Mouse (Mus musculus): Measurements from ENCODE around the gene Golph3l. TPM values are rescaled to one million over a fixed set of nuclear protein-coding genes. Genes with fewer than 3 reads are reported as not detected.
A peak's percentile ranks its signal among the peaks of the same experiment; 100 is the strongest.

The Golph3l gene
- polyA plus RNA-seq, 2 experiments, result 23.8 to 32.2 TPM

DNA sequence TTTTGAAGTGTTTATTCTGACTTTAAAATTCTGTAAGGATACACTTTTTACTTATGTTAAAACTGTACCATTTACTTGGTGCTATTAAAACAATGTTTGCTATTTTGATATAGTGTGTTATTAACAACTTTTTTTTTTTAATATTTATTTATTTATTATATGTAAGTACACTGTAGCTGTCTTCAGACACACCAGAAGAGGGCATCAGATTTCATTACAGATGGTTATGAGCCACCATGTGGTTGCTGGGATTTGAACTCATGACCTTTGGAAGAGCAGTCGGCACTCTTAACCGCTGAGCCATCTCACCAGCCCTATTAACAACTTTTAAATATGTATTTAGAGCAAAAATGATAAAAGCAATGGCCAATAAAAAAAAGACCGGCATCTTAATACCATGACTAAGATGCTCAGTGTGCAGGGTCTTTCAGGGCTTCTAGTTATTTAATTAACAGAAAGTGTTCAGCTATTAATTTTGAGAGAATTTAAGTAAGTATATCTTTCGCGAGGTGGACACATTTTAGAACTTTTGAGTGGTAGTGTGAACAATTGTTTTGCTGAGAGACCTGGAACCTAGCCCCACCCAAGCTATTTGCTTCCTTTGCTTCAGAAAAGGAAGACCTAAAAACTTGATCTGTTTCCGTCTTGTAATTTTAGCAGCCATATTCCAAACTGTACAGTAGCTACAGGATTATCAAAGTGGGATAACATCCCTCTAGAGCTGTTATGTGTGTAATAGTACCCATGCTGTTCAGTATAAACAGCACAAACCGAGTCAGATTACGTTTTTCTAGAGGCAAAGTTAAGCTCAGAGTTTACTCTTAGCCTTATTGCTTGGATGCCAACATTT is 755 bp upstream of the Golph3l start:
- peaks cover 10% of the 10 kb centered on the region for H3K36me3 ChIP-seq (ENCODE audit: control insufficient read depth, insufficient read depth, low read length)
- ATAC-seq (ENCODE audit: low FRiP score, low read depth) (no peak; the same call in 1 of the 2 replicates), DNase-seq (ENCODE audit: low spot score) (no peak)
- H3K27ac ChIP-seq (replicated peaks; ENCODE audit: low read depth, low read length), result no peak overlapping the region
- TF ChIP-seq POLR2A (IDR thresholded peaks at IDR 0.05; ENCODE audit: borderline replicate concordance, extremely low read depth, insufficient read depth, insufficient read length), result no peak
- WGBS, result 53% methylated on average over 8 of the region's 8 CpGs
- no peaks in the 10 kb centered on the region for H3K9me3 ChIP-seq (ENCODE audit: control insufficient read depth, low read length)
- H3K27me3 ChIP-seq (ENCODE audit: control insufficient read depth, insufficient read depth, low read length), result no peaks in the 10 kb centered on the region
- H3K9ac ChIP-seq (ENCODE audit: low read depth, low read length, severe bottlenecking), result no peak overlapping the region
- peak overlapping the region; percentile 50 for H3K4me2 ChIP-seq (replicated peaks; ENCODE audit: low read depth, low read length, severe bottlenecking)
- H3K4me3 ChIP-seq (replicated peaks; ENCODE audit: low read length), result peak overlapping the region; percentile 73
- H3K4me1 ChIP-seq (ENCODE audit: control insufficient read depth, insufficient read depth, low read length), result peaks cover 3% of the 10 kb centered on the region; the same call in 1 of the 2 replicates

DNA sequence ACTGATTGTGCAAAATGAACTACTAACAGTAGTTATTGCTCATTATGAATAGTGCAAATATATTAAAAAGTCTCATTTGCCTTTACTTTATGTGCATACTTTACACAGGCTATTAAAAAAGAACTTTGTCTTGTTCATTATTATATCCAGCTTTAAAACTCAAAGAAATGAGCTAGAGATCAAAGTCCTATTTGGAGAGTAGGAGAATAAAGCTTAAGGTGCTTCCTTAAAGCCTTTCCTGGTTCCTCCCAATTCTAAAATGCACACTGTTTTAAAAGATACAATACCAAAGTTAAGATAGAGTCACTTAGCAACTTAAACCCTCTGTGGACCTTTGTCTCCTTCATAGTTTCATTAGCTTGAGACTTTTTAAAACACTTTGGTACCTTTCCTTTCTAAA is 10.0 kb downstream of the Golph3l start:
- no peak for ATAC-seq (ENCODE audit: low FRiP score, low read depth)
- H3K9ac ChIP-seq (ENCODE audit: low read depth, low read length, severe bottlenecking), result no peak overlapping the region
- no peaks in the 10 kb centered on the region for H3K4me1 ChIP-seq (ENCODE audit: control insufficient read depth, insufficient read depth, low read length)
- no peak overlapping the region for H3K4me3 ChIP-seq (replicated peaks; ENCODE audit: low read length)
- no peak overlapping the region for H3K4me2 ChIP-seq (replicated peaks; ENCODE audit: low read depth, low read length, severe bottlenecking)
- no peak overlapping the region for H3K27ac ChIP-seq (replicated peaks; ENCODE audit: low read depth, low read length)
- H3K9me3 ChIP-seq (ENCODE audit: control insufficient read depth, low read length), result no peaks in the 10 kb centered on the region
- peaks cover 23% of the 10 kb centered on the region for H3K36me3 ChIP-seq (ENCODE audit: control insufficient read depth, insufficient read depth, low read length)
- no peaks in the 10 kb centered on the region for H3K27me3 ChIP-seq (ENCODE audit: control insufficient read depth, insufficient read depth, low read length)
- no peak for TF ChIP-seq POLR2A (IDR thresholded peaks at IDR 0.05; ENCODE audit: borderline replicate concordance, extremely low read depth, insufficient read depth, insufficient read length)
- DNase-seq (ENCODE audit: low spot score), result no peak

DNA sequence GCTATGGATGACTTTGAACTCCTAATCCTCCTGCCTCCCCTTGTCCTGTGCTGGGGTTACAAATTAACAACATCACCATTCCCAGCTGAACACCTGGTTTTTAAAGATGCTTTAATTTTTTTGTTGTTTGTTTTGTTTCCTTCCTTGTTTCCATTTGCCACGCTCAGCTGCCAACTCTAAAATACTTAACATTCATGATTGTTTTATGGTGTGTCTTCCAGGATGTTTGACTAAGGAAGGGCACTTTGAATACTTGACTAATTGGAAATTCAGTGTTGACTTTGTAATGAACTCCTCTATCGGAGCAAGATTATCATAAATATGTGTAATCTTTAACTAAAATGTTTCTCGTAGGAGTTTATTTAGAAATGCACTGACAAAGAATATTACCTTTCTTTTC is 12.6 kb downstream of the Golph3l start:
- Histone ChIP-seq H3K4me3 (replicated peaks; ENCODE audit: low read length) (no peak overlapping the region), H3K9me3 (ENCODE audit: control insufficient read depth, low read length) (no peaks in the 10 kb centered on the region), H3K4me1 (ENCODE audit: control insufficient read depth, insufficient read depth, low read length) (no peaks in the 10 kb centered on the region), H3K27me3 (ENCODE audit: control insufficient read depth, insufficient read depth, low read length) (no peaks in the 10 kb centered on the region), H3K9ac (ENCODE audit: low read depth, low read length, severe bottlenecking) (no peak overlapping the region), H3K27ac (replicated peaks; ENCODE audit: low read depth, low read length) (no peak overlapping the region), H3K36me3 (ENCODE audit: control insufficient read depth, insufficient read depth, low read length) (peaks cover 8% of the 10 kb centered on the region; the same call in 1 of the 2 replicates), H3K4me2 (replicated peaks; ENCODE audit: low read depth, low read length, severe bottlenecking) (no peak overlapping the region)
- ATAC-seq (ENCODE audit: low FRiP score, low read depth) (no peak), DNase-seq (ENCODE audit: low spot score) (no peak)
- WGBS, result 89% methylated on average over 3 of the region's 3 CpGs
- TF ChIP-seq POLR2A (IDR thresholded peaks at IDR 0.05; ENCODE audit: borderline replicate concordance, extremely low read depth, insufficient read depth, insufficient read length), result no peak

- ATAC-seq (ENCODE audit: low FRiP score, low read depth) (no peak), DNase-seq (ENCODE audit: low spot score) (no peak)
- Histone ChIP-seq H3K4me3 (replicated peaks; ENCODE audit: low read length) (no peak overlapping the region), H3K9ac (ENCODE audit: low read depth, low read length, severe bottlenecking) (no peak overlapping the region), H3K4me1 (ENCODE audit: control insufficient read depth, insufficient read depth, low read length) (no peaks in the 10 kb centered on the region), H3K36me3 (ENCODE audit: control insufficient read depth, insufficient read depth, low read length) (peaks cover 34% of the 10 kb centered on the region), H3K4me2 (replicated peaks; ENCODE audit: low read depth, low read length, severe bottlenecking) (no peak overlapping the region), H3K27ac (replicated peaks; ENCODE audit: low read depth, low read length) (no peak overlapping the region), H3K9me3 (ENCODE audit: control insufficient read depth, low read length) (no peaks in the 10 kb centered on the region), H3K27me3 (ENCODE audit: control insufficient read depth, insufficient read depth, low read length) (no peaks in the 10 kb centered on the region)
- 75% methylated on average over 3 of the region's 3 CpGs for WGBS
- no peak for TF ChIP-seq POLR2A (IDR thresholded peaks at IDR 0.05; ENCODE audit: borderline replicate concordance, extremely low read depth, insufficient read depth, insufficient read length)
Measured at GRCm38 (mm10) chr3:95606096-95606495, 17.4 kb downstream of the Golph3l start.

GRCm38 (mm10) chr3:95609195-95609594 is 20.5 kb downstream of the Golph3l start:
- TF ChIP-seq POLR2A (IDR thresholded peaks at IDR 0.05; ENCODE audit: borderline replicate concordance, extremely low read depth, insufficient read depth, insufficient read length), result no peak
- Histone ChIP-seq H3K27me3 (ENCODE audit: control insufficient read depth, insufficient read depth, low read length) (no peaks in the 10 kb centered on the region), H3K4me3 (replicated peaks; ENCODE audit: low read length) (no peak overlapping the region), H3K27ac (replicated peaks; ENCODE audit: low read depth, low read length) (no peak overlapping the region), H3K9me3 (ENCODE audit: control insufficient read depth, low read length) (no peaks in the 10 kb centered on the region), H3K9ac (ENCODE audit: low read depth, low read length, severe bottlenecking) (no peak overlapping the region), H3K36me3 (ENCODE audit: control insufficient read depth, insufficient read depth, low read length) (peaks cover 37% of the 10 kb centered on the region), H3K4me2 (replicated peaks; ENCODE audit: low read depth, low read length, severe bottlenecking) (no peak overlapping the region), H3K4me1 (ENCODE audit: control insufficient read depth, insufficient read depth, low read length) (no peaks in the 10 kb centered on the region)
- ATAC-seq (ENCODE audit: low FRiP score, low read depth) (no peak), DNase-seq (ENCODE audit: low spot score) (no peak)
- 77% methylated on average over 3 of the region's 3 CpGs for WGBS
